Mouse (Mus musculus): ENCODE data around the gene Dcp1a. TPM values are rescaled to one million over a fixed set of nuclear protein-coding genes. Genes with fewer than 3 reads are reported as not detected.
A peak's percentile ranks its signal among the peaks of the same experiment; 100 is the strongest.

The Dcp1a gene
- polyA plus RNA-seq, 1 experiment from 2014 or later, result 16.8 TPM

DNA sequence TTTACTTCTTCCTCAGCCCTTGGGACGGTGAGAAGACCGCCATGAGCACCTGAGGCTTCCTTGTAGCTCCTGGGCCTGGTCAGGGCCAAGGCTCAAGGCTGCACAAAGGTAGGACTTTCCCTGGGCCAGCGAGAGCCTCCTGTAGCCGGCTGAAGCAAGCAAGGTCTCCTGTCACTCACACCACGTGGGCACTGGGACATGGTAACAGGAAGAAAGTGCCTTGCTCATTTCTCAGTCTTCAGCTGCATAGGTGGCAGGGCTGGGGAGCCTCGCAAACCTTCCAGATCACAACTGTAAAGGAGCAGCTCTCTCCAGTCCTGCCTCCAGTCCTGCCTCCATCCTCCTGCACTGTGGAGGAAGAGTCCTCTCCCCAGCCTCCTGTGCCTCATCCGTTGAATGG is 96.5 kb downstream of the Dcp1a start:
- H3K9ac ChIP-seq (ENCODE audit: low read length), result no peak overlapping the region
- 66% methylated on average over 7 of the region's 7 CpGs for WGBS
- no peak for ATAC-seq (replicated peaks; ENCODE audit: extremely low read depth, insufficient read depth, low FRiP score)

GRCm38 (mm10) chr14:30576260-30576659 is 96.9 kb downstream of the Dcp1a start:
- Histone ChIP-seq H3K9me3 (replicated peaks; ENCODE audit: control insufficient read depth, low read length) (no peaks in the 10 kb centered on the region), H3K4me2 (ENCODE audit: low read depth, low read length) (no peak overlapping the region), H3K27ac (ENCODE audit: low read length) (no peak overlapping the region), H3K4me1 (ENCODE audit: control insufficient read depth, insufficient read depth, low read length) (peaks cover 3% of the 10 kb centered on the region), H3K36me3 (ENCODE audit: control insufficient read depth, insufficient read depth) (peaks cover 22% of the 10 kb centered on the region), H3K9ac (ENCODE audit: low read length) (no peak overlapping the region), H3K27me3 (ENCODE audit: control insufficient read depth, insufficient read depth, low read length) (no peaks in the 10 kb centered on the region), H3K4me3 (ENCODE audit: low read length) (no peak overlapping the region)
- ATAC-seq (replicated peaks; ENCODE audit: extremely low read depth, insufficient read depth, low FRiP score), result no peak
- 31% methylated on average over 5 of the region's 5 CpGs for WGBS

More for the DNA sequence above, 96.5 kb downstream of the Dcp1a start:
- Histone ChIP-seq H3K36me3 (ENCODE audit: control insufficient read depth, insufficient read depth) (peaks cover 26% of the 10 kb centered on the region), H3K4me3 (ENCODE audit: low read length) (no peak overlapping the region), H3K9me3 (replicated peaks; ENCODE audit: control insufficient read depth, low read length) (no peaks in the 10 kb centered on the region), H3K4me1 (ENCODE audit: control insufficient read depth, insufficient read depth, low read length) (peaks cover 3% of the 10 kb centered on the region), H3K27ac (ENCODE audit: low read length) (no peak overlapping the region), H3K4me2 (ENCODE audit: low read depth, low read length) (no peak overlapping the region), H3K27me3 (ENCODE audit: control insufficient read depth, insufficient read depth, low read length) (no peaks in the 10 kb centered on the region)

Small RNAs within 50 kb of the gene (microRNA-seq; reads per million reads assigned to microRNA genes)
- gene Mir3076, result 3.5 reads per million, percentile 12 among the genes with 10 or more reads in this experiment

Other genes with a start within 250 kb of the Dcp1a start
- gene Cacna1d, start 11.9 kb downstream of the Dcp1a start, polyA plus RNA-seq (2015; fragmentation: Nextera tagmentation; extraction: Ambion mirVana), result 4.9 and 5.5 TPM in 2 replicates
- 93.9 and 96.3 TPM in 2 replicates for gene Tkt, start 68.8 kb downstream of the Dcp1a start, polyA plus RNA-seq (2015; fragmentation: Nextera tagmentation; extraction: Ambion mirVana)
- 40.7 and 42.7 TPM in 2 replicates for gene Prkcd, start 146.7 kb downstream of the Dcp1a start, polyA plus RNA-seq (2015; fragmentation: Nextera tagmentation; extraction: Ambion mirVana)
- 11.0 and 11.3 TPM in 2 replicates for gene Rft1, start 174.8 kb downstream of the Dcp1a start, polyA plus RNA-seq (2015; fragmentation: Nextera tagmentation; extraction: Ambion mirVana)
- 9.2 and 9.5 TPM in 2 replicates for gene Sfmbt1, start 235.3 kb downstream of the Dcp1a start, polyA plus RNA-seq (2015; fragmentation: Nextera tagmentation; extraction: Ambion mirVana)